Mouse (Mus musculus) gastrocnemius, adult 8-10 months (tissue): Measurements from ENCODE around the gene Tmem219. TPM values are rescaled to one million over a fixed set of nuclear protein-coding genes. Genes with fewer than 3 reads are reported as not detected.

Source experiments
- DNase-seq, 2 experiments: peaks; one replicate each; pipeline ENCODE4 v3.0.0; 2022; ENCODE audit warnings: low spot score in 2 of 2
- total RNA-seq, 4 experiments: library from RNA; stranded (reverse); gene quantifications; 2 replicates each; pipeline ENCODE4 v1.2.4; 2022

The Tmem219 gene
- total RNA-seq, 4 experiments from 2014 or later = 9.3 to 13.4 (median 12.0) TPM

DNA sequence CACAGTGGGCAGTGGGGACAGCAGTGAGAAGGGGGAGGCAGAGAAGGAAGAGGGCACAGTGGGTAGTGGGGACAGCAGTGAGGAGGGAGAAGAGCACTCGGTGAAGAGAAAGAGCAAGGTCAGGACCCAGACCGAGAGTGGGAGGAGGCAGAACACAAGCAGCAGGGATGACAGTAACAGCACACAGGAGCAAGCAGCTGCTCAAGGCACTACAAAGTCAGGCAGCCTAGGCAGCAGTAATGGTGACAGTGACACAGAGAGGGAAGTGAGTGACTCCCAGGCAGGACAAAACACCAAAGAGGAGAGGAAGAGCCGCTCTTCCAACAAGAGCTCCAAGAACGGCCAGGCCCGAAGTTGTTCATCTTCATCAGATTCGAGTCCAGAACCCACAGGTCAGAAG, 58.9 kb downstream of the Tmem219 start:
- DNase-seq = no peak

DNA sequence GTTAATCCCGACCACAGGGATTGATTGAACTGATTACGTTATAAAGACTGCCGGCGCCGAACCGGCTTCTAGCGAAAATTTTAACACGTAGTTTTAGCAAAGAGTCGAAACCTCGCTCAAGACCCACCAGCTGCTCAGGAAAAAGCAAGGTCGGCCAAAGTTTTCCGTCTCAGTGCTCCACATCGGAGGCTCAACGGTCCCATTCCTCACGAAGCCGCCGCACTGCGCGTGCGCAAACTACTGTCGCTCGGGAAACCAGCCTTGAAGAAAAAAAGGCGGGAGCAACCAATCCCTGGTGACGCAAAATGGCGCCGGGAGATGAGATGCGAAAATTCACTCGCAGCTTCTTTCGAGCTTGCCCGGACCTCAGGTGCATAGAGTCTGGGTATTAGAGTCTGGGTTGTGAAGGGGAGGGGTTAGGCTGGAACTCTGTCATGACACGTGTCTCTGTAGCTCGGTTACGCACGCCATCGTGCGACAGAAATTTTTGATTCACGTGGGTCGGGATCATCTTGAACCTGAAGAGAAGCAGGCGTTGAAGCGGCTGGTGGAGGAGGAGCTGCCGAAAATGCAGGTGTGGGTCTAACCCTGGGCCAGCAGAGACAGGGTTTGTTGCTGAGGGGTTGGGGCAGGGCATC, 60.5 kb downstream of the Tmem219 start, which contains the start of gene Ino80e:
Ino80e (minus strand) TSS at position 231 of the 638 bp plus-strand sequence.
- DNase-seq = peak; percentile 85 to 91

DNA sequence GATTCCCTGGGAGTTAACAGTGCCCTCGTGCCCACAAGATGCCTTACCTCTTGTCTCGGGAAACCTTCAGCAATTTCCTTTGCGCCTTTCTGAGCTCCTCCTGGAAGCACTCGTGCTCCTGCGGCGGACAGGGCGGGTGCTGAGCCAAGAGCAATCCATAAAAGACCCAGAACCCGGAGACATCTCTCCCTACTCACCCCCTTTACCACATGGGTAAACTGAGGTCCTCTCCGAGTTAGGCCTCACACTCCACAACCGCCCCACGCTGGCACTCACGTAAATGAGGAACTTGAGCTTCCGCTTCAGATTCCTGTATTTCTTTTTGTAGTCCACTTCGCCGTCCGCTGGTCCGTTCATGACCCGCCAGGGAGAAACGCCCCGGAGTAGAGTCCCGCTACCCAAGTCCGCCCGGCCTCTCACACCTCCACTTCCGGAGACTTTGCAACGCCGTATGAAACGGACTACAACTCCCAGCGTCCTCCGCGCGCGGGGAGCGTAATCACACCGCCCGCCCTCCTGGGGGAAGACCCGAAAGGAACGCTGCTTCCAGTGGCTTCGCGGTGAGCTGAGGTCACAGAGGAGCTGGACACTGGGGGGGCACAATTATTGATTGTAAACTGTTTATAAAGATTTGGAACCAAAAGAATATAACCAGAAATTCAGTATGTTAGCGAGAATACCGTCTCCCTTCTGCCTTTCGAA, 61.1 kb downstream of the Tmem219 start, which contains the start of gene Hirip3:
Hirip3 (plus strand) TSS at position 544 of the 702 bp plus-strand sequence.
- peak; percentile 89 to 92 for DNase-seq

GRCm38 (mm10) chr7:126860987-126861386, 61.7 kb downstream of the Tmem219 start:
- no peak for DNase-seq

DNA sequence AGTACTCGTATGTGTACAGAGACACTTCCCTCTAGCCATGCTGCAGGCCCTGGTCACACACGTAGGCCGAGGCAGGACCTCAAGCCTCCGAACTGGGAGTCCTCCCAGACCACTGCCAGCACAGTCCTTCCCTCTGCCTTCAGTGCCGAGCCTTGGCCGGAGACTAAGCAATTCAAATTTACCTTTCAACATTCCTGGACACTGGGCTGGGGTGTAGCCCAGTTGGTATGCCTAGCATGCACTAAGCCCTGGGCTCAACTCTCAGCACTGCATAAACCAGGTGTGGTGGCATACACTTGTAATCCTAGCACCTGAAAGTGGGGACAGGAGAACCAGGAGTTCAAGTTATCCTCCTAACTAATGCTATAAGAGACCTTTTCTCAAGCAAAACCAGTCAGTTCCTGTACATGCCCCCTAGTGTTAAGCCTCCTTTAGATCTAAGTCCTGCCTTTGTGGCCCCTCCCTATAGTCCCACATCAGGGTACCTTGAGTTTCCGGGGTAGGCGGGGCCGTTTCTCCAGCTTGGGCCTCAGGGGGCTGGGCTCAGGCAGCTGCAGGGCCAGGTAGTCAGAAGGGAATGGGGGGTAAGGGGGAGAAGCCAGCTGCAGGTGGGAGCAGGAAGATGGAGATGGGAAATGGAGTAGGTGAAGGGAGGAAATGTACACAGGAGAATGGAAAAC, 65.8 kb downstream of the Tmem219 start:
- DNase-seq = no peak

GRCm38 (mm10) chr7:126855641-126856040, 67.1 kb downstream of the Tmem219 start:
- DNase-seq = no peak

GRCm38 (mm10) chr7:126853454-126853853, 69.3 kb downstream of the Tmem219 start:
- DNase-seq = no peak

DNA sequence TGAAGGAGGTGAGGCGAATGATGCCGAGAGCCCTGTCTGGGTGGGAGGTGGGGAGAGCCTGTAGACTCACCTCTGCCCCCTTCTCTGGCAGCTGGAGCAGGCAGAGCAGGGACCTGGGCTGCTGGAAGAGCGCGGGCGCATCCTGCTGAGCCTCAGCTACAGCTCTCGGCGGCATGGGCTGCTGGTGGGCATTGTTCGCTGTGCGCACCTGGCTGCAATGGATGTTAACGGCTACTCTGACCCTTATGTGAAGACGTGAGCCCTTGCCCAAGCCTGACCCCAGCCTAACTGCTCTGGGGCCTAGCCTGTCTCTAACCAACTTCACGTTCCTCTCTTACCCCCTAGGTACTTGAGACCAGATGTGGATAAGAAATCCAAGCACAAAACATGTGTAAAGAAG, 71.5 kb downstream of the Tmem219 start:
- DNase-seq = no peak

DNA sequence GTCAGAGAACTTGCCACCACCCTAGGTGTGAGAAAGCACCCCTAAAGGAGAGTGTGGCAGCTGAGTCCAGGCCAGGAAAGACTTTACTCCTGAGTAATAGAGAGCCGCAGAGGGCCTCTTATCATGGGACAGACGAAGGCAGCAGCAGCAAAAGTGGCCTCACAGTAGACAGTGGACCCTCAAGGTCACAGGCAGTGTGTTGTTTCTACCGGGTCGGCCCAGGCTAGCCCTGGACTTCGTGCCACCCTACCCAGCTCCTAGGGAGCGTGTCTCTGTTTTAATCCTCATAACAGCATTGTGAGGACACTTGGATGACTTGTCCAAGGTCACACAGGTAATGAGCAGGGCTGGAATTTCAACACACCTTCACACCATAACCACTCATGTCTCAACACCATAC, 72.6 kb downstream of the Tmem219 start:
- no peak for DNase-seq

DNA sequence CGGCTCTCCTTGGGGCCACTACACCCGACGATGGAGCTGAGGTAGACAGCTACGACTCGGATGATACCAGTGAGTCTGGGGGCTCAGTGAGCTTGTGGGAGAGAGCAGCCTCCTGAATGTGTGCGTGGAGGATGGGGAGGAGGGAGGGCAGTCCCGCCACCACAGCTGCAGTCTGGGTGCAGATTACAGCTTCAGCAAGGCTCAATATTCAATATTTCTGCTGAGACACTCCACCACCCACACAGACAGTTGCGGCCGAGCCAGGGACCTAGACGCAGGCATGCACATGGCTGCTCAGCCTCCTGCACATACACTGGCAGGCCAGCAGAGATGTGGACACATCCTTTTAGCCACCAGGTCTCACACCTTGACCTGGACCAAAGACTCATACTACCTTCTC, 73.9 kb downstream of the Tmem219 start:
- DNase-seq = no peak

- no peak for DNase-seq
Observed at GRCm38 (mm10) chr7:126847421-126848398, 75.0 kb downstream of the Tmem219 start.

DNA sequence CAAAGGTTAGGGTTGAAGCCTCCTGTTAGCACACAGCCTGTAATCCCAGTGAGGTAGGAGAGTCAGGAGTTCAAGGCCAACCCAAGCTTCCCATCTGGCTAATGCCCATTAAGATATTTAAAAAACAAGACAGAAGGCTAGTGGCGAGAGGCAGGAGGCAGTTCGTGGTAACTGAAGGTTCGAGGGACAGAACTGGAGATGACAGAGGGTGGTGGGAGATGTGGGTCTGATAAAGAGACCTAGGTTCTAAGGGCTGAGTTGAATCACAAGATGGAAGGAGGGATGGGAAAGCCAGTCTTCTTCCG, 75.6 kb downstream of the Tmem219 start, which contains the start of gene Doc2a:
Doc2a (plus strand) TSS at position 301 of the 305 bp plus-strand sequence.
- DNase-seq = no peak

GRCm38 (mm10) chr7:126845516-126845915, 77.2 kb downstream of the Tmem219 start:
- DNase-seq = no peak

DNA sequence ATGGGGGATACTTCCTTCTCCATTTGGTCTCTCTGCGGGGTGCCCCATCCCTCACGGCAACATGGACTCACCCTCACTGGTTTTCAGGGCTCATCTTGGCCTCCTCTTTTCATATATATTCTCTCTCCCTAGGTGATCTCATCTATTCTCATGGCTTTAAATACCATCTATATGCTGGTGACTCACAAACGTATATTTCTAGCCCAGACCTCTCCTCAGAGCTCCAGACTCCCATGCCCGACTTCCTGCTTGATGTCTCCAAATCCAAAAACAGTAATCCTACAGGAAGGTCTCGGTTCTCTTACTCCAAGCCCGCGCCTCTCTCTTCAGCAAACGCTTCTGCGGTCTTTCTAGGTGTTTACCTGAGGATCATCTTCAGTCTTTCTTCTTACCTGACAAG, 79.4 kb downstream of the Tmem219 start:
- no peak for DNase-seq

Other genes with a start within 250 kb of the Tmem219 start
- 10 to 100 TPM in 2 of 4 experiments, 1 to 10 TPM in 2; 5.9 to 17.4 (median 10.6) TPM for gene Sult1a1, start 246.5 kb downstream of the Tmem219 start, total RNA-seq
- 10 to 100 TPM; 31.9 to 44.1 (median 39.4) TPM for gene Bola2, start 227.5 kb downstream of the Tmem219 start, total RNA-seq
- 1 to 10 TPM; 2.3 to 2.8 (median 2.6) TPM for gene Slx1b, start 227.1 kb downstream of the Tmem219 start, total RNA-seq
- 1 to 10 TPM; 1.3 to 5.9 (median 3.1) TPM for gene Coro1a, start 215.1 kb downstream of the Tmem219 start, total RNA-seq
- gene Mapk3, start 163.3 kb downstream of the Tmem219 start, total RNA-seq = 10 to 100 TPM; 16.2 to 20.6 (median 18.6) TPM
- gene Gdpd3, start 156.6 kb downstream of the Tmem219 start, total RNA-seq = under 1 TPM in 1 of 4 experiments, not detected in 3; 0.88 TPM
- 100 to 1,000 TPM in 1 of 4 experiments, 10 to 100 TPM in 3; 91.2 to 105 (median 95.6) TPM for gene Ypel3, start 146.0 kb downstream of the Tmem219 start, total RNA-seq
- under 1 TPM; 0.17 to 0.48 (median 0.40) TPM for gene Tbx6, start 141.4 kb downstream of the Tmem219 start, total RNA-seq
- gene Ppp4c, start 130.4 kb downstream of the Tmem219 start, total RNA-seq = 10 to 100 TPM; 23.1 to 26.0 (median 24.8) TPM
- gene Fam57b, start 125.2 kb downstream of the Tmem219 start, total RNA-seq = 10 to 100 TPM; 49.5 to 78.2 (median 66.4) TPM
- gene 4930451I11Rik, start 91.3 kb downstream of the Tmem219 start, total RNA-seq = not detected
- gene Doc2a, start 75.5 kb downstream of the Tmem219 start, total RNA-seq = not detected
- gene Hirip3, start 60.9 kb downstream of the Tmem219 start, total RNA-seq = 1 to 10 TPM; 4.1 to 9.6 (median 5.1) TPM
- 10 to 100 TPM in 3 of 4 experiments, 1 to 10 TPM in 1; 10.0 to 11.1 (median 10.5) TPM for gene Ino80e, start 60.5 kb downstream of the Tmem219 start, total RNA-seq
- 10 to 100 TPM; 18.6 to 20.9 (median 20.0) TPM for gene Taok2, start 38.2 kb downstream of the Tmem219 start, total RNA-seq
- gene Kctd13, start 6.0 kb upstream of the Tmem219 start, total RNA-seq = 1 to 10 TPM; 1.2 to 4.0 (median 2.7) TPM
- not detected for gene Asphd1, start 26.7 kb upstream of the Tmem219 start, total RNA-seq
- gene Sez6l2, start 27.6 kb upstream of the Tmem219 start, total RNA-seq = 1 to 10 TPM in 1 of 4 experiments, under 1 TPM in 3; 0.19 to 1.1 (median 0.51) TPM
- 10 to 100 TPM; 27.4 to 34.9 (median 33.3) TPM for gene Cdipt, start 53.0 kb upstream of the Tmem219 start, total RNA-seq
- under 1 TPM in 1 of 4 experiments, not detected in 3; 0.24 TPM for gene Cdiptos, start 53.2 kb upstream of the Tmem219 start, total RNA-seq
- gene Mvp, start 91.7 kb upstream of the Tmem219 start, total RNA-seq = 10 to 100 TPM; 26.7 to 48.3 (median 34.8) TPM
- under 1 TPM in 1 of 4 experiments, not detected in 3; 0.67 TPM for gene Pagr1b, start 93.6 kb upstream of the Tmem219 start, total RNA-seq
- gene Pagr1a, start 94.4 kb upstream of the Tmem219 start, total RNA-seq = 10 to 100 TPM in 1 of 4 experiments, 1 to 10 TPM in 3; 1.3 to 17.6 (median 5.2) TPM
- gene Gm42742, start 98.2 kb upstream of the Tmem219 start, total RNA-seq = 10 to 100 TPM in 3 of 4 experiments, 1 to 10 TPM in 1; 4.0 to 20.7 (median 14.7) TPM
- gene Prrt2, start 98.3 kb upstream of the Tmem219 start, total RNA-seq = under 1 TPM in 3 of 4 experiments, not detected in 1; 0.31 to 0.72 (median 0.65) TPM
- 10 to 100 TPM; 67.1 to 73.4 (median 72.5) TPM for gene Maz, start 104.1 kb upstream of the Tmem219 start, total RNA-seq
- 1 to 10 TPM in 1 of 4 experiments, under 1 TPM in 1, not detected in 2; 0.82 to 1.8 TPM for gene Kif22, start 119.6 kb upstream of the Tmem219 start, total RNA-seq
- gene Zg16, start 164.4 kb upstream of the Tmem219 start, total RNA-seq = not detected
- under 1 TPM; 0.12 to 0.74 (median 0.25) TPM for gene AI467606, start 168.4 kb upstream of the Tmem219 start, total RNA-seq
- under 1 TPM in 3 of 4 experiments, not detected in 1; 0.18 to 0.29 (median 0.27) TPM for gene Qprt, start 199.3 kb upstream of the Tmem219 start, total RNA-seq
- under 1 TPM in 3 of 4 experiments, not detected in 1; 0.07 to 0.13 (median 0.13) TPM for gene Spn, start 214.9 kb upstream of the Tmem219 start, total RNA-seq